Mouse (Mus musculus) layer of hippocampus, adult 8-10 months (tissue): ENCODE measurements around the gene Foxj2. TPM values are rescaled to one million over a fixed set of nuclear protein-coding genes. Genes with fewer than 3 reads are reported as not detected.
A peak's percentile ranks its signal among the peaks of the same experiment; 100 is the strongest.

Source experiments
- DNase-seq, 2 experiments: peaks; one replicate each; pipeline ENCODE4 v3.0.0; 2022; ENCODE audit warnings: low spot score in 2 of 2
- microRNA-seq, 2 experiments: library from miRNA; unstranded; fragments of <30 nt; microRNA quantifications; one replicate each; pipeline ENCODE4 v1.2.0; 2022
- total RNA-seq, 4 experiments: library from RNA; stranded (reverse); gene quantifications; 2 replicates each; pipeline ENCODE4 v1.2.4; 2022

Gene Foxj2
- total RNA-seq, 4 experiments from 2014 or later = 26.8 to 29.2 (median 27.8) TPM

GRCm38 (mm10) chr6:122873871-122874719 is 54.4 kb downstream of the Foxj2 start, which contains the start of gene Necap1:
Gene Necap1, plus strand, starts transcription at chr6:122874474.
- DNase-seq = peak; percentile 96 to 99

GRCm38 (mm10) chr6:122874720-122875389 is 55.1 kb downstream of the Foxj2 start:
- no peak for DNase-seq

GRCm38 (mm10) chr6:122879141-122879735 is 59.5 kb downstream of the Foxj2 start:
- DNase-seq = no peak

GRCm38 (mm10) chr6:122879781-122880505 is 60.2 kb downstream of the Foxj2 start:
- DNase-seq = no peak

- DNase-seq = no peak
These were observed 61.6 kb downstream of the Foxj2 start for GRCm38 (mm10) chr6:122881287-122881686.

GRCm38 (mm10) chr6:122883603-122884002 is 63.9 kb downstream of the Foxj2 start:
- no peak for DNase-seq

GRCm38 (mm10) chr6:122889599-122889998 is 69.9 kb downstream of the Foxj2 start:
- no peak for DNase-seq

- DNase-seq = peak in 1 of 2 experiments; percentile 62
These were observed 72.8 kb downstream of the Foxj2 start for GRCm38 (mm10) chr6:122892442-122893049.

Small RNAs within 50 kb of the gene (microRNA-seq; reads per million reads assigned to microRNA genes)
- 0.25 to 1.6 reads per million in 2 experiments for gene Mir7231

Other genes starting within 250 kb of the Foxj2 start
- 10 to 100 TPM in 1 of 4 experiments, 1 to 10 TPM in 3; 2.1 to 11.1 (median 4.4) TPM for gene Apobec1, start 217.5 kb upstream of the Foxj2 start, total RNA-seq
- gene Gdf3, start 209.8 kb upstream of the Foxj2 start, total RNA-seq = not detected
- gene Dppa3, start 193.5 kb upstream of the Foxj2 start, total RNA-seq = not detected
- under 1 TPM in 1 of 4 experiments, not detected in 3; 0.18 TPM for gene Nanog, start 112.4 kb upstream of the Foxj2 start, total RNA-seq
- 100 to 1,000 TPM in 2 of 4 experiments, 10 to 100 TPM in 2; 89.0 to 124 (median 100) TPM for gene Slc2a3, start 18.3 kb upstream of the Foxj2 start, total RNA-seq
- gene C3ar1, start 36.2 kb downstream of the Foxj2 start, total RNA-seq = 10 to 100 TPM in 1 of 4 experiments, 1 to 10 TPM in 1, under 1 TPM in 2; 0.66 to 11.6 (median 4.5) TPM
- 100 to 1,000 TPM; 186 to 214 (median 206) TPM for gene Necap1, start 54.6 kb downstream of the Foxj2 start, total RNA-seq
- gene Clec4a1, start 101.9 kb downstream of the Foxj2 start, total RNA-seq = under 1 TPM in 3 of 4 experiments, not detected in 1; 0.27 to 0.49 (median 0.27) TPM
- 1 to 10 TPM in 1 of 4 experiments, under 1 TPM in 3; 0.73 to 1.1 (median 0.95) TPM for gene Clec4a3, start 132.6 kb downstream of the Foxj2 start, total RNA-seq
- gene Clec4a4, start 170.5 kb downstream of the Foxj2 start, total RNA-seq = not detected
- not detected for gene Clec4b1, start 230.0 kb downstream of the Foxj2 start, total RNA-seq